Mouse (Mus musculus): Measurements from ENCODE around the gene Mtus2. TPM values are rescaled to one million over a fixed set of nuclear protein-coding genes. Genes with fewer than 3 reads are reported as not detected.
"Not testable (repeated sequence)": the region's sequence is repeated elsewhere in the genome, so short reads cannot be mapped to it uniquely, and the experiment has no call there.

Gene Mtus2
- total RNA-seq, 2 experiments from 2014 or later, result 37.7 to 45.7 TPM

GRCm38 (mm10) chr5:148152600-148153402 lies 195.7 kb downstream of the Mtus2 start:
- DNase-seq (ENCODE audit: low spot score in 2 of 2), result no peak
- intact Hi-C loops (cut with DNase I), result no loop called here

- intact Hi-C loops (cut with DNase I), result no loop called here
- no peak for DNase-seq (ENCODE audit: low spot score in 2 of 2)
These were observed 196.2 kb downstream of the Mtus2 start for GRCm38 (mm10) chr5:148153403-148153713.

GRCm38 (mm10) chr5:148154727-148155126 lies 197.6 kb downstream of the Mtus2 start:
- intact Hi-C loops (cut with DNase I), result no loop called here

GRCm38 (mm10) chr5:148159328-148159727 lies 202.2 kb downstream of the Mtus2 start:
- DNase-seq (ENCODE audit: low spot score in 2 of 2), result no peak

More at GRCm38 (mm10) chr5:148154727-148155126, 197.6 kb downstream of the Mtus2 start:
- DNase-seq (ENCODE audit: low spot score in 2 of 2), result no peak

GRCm38 (mm10) chr5:148160529-148161154 lies 203.5 kb downstream of the Mtus2 start:
- DNase-seq (ENCODE audit: low spot score in 2 of 2), result no peak
- intact Hi-C loops (cut with DNase I), result no loop called here

More at GRCm38 (mm10) chr5:148159328-148159727, 202.2 kb downstream of the Mtus2 start:
- intact Hi-C loops (cut with DNase I), result no loop called here

GRCm38 (mm10) chr5:148165111-148165510 lies 208.0 kb downstream of the Mtus2 start:
- intact Hi-C loops (cut with DNase I), result no loop called here
- DNase-seq (ENCODE audit: low spot score in 2 of 2), result no peak

- intact Hi-C loops (cut with DNase I), result no loop called here
These were observed 218.0 kb downstream of the Mtus2 start for GRCm38 (mm10) chr5:148175091-148175490.

GRCm38 (mm10) chr5:148175742-148176426 lies 218.8 kb downstream of the Mtus2 start:
- intact Hi-C loops (cut with DNase I), result no loop called here
- no peak for DNase-seq (ENCODE audit: low spot score in 2 of 2)

More at GRCm38 (mm10) chr5:148175091-148175490, 218.0 kb downstream of the Mtus2 start:
- no peak for DNase-seq (ENCODE audit: low spot score in 2 of 2)

GRCm38 (mm10) chr5:148176539-148176938 lies 219.4 kb downstream of the Mtus2 start:
- intact Hi-C loops (cut with DNase I); DNase-seq (ENCODE audit: low spot score in 2 of 2): not testable (repeated sequence)

GRCm38 (mm10) chr5:148179231-148179630 lies 222.1 kb downstream of the Mtus2 start:
- DNase-seq (ENCODE audit: low spot score in 2 of 2), result no peak
- intact Hi-C loops (cut with DNase I), result no loop called here

GRCm38 (mm10) chr5:148180590-148181307 lies 223.6 kb downstream of the Mtus2 start:
- intact Hi-C loops (cut with DNase I), result loop anchor here (2.0 kb wide), 1 partner anchor 58 kb away; no protein-coding TSS in a partner anchor
- peak in 1 of 2 experiments; percentile 8 for DNase-seq (ENCODE audit: low spot score in 2 of 2)

- DNase-seq (ENCODE audit: low spot score in 2 of 2), result no peak
- intact Hi-C loops (cut with DNase I), result loop anchor here (2.0 kb wide), 1 partner anchor 58 kb away; no protein-coding TSS in a partner anchor
These were observed 224.1 kb downstream of the Mtus2 start for GRCm38 (mm10) chr5:148181308-148181630.

- intact Hi-C loops (cut with DNase I), result loop anchor here (2.0 kb wide), 1 partner anchor 57 kb away; no protein-coding TSS in a partner anchor
These were observed 224.8 kb downstream of the Mtus2 start for GRCm38 (mm10) chr5:148181901-148182300.

GRCm38 (mm10) chr5:148185898-148186297 lies 228.8 kb downstream of the Mtus2 start:
- no peak for DNase-seq (ENCODE audit: low spot score in 2 of 2)
- intact Hi-C loops (cut with DNase I), result no loop called here

More at GRCm38 (mm10) chr5:148181901-148182300, 224.8 kb downstream of the Mtus2 start:
- no peak for DNase-seq (ENCODE audit: low spot score in 2 of 2)

- intact Hi-C loops (cut with DNase I), result no loop called here
- DNase-seq (ENCODE audit: low spot score in 2 of 2), result no peak
These were observed 234.3 kb downstream of the Mtus2 start for GRCm38 (mm10) chr5:148191416-148191815.

GRCm38 (mm10) chr5:148211831-148212230 lies 254.7 kb downstream of the Mtus2 start:
- intact Hi-C loops (cut with DNase I), result no loop called here
- peak in 1 of 2 experiments; percentile 18 for DNase-seq (ENCODE audit: low spot score in 2 of 2)

- no peak for DNase-seq (ENCODE audit: low spot score in 2 of 2)
- intact Hi-C loops (cut with DNase I), result no loop called here
These were observed 259.7 kb downstream of the Mtus2 start for GRCm38 (mm10) chr5:148216786-148217185.

- intact Hi-C loops (cut with DNase I), result no loop called here
- DNase-seq (ENCODE audit: low spot score in 2 of 2), result no peak
These were observed 265.8 kb downstream of the Mtus2 start for GRCm38 (mm10) chr5:148222898-148223297.

GRCm38 (mm10) chr5:148224004-148224403 lies 266.9 kb downstream of the Mtus2 start:
- no peak for DNase-seq (ENCODE audit: low spot score in 2 of 2)
- intact Hi-C loops (cut with DNase I), result no loop called here

Data from left cerebral cortex, postnatal 14 days (tissue).